Mouse (Mus musculus): Measurements from ENCODE around the gene Inmt.

DNA sequence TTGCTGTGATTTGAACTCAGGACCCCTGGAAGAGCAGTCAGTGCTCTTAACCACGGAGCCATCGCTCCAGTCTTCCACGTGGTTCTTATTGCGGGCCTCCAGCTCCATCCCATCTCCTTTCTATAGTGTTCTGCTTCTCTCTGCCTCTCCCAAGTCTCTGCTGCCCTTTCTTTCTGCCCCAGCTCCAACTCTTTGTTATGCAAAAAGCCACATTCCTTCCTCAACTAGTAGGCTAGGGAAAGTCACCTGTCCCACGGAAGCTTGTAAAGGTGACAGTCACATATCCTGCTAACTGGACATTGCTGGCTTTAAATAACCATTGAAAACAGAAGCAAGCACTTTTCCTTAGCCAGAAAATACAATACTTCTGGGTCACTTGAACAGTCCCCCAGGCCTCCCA, 5.0 kb downstream of the Inmt start:
- TF ChIP-seq POLR2A (IDR thresholded peaks at IDR 0.05; ENCODE audit: low read depth, low read length) (no peak), CTCF (conservative IDR thresholded peaks at IDR 0.05; ENCODE audit: insufficient read depth, insufficient read length, low read depth, low read length) (no peak)
